Mouse (Mus musculus): ENCODE results near the gene Tiam2. TPM values are rescaled to one million over a fixed set of nuclear protein-coding genes. Genes with fewer than 3 reads are reported as not detected.
A peak's percentile ranks its signal among the peaks of the same experiment; 100 is the strongest.

Gene Tiam2
- polyA plus RNA-seq, 1 experiment, result 16.7 TPM

DNA sequence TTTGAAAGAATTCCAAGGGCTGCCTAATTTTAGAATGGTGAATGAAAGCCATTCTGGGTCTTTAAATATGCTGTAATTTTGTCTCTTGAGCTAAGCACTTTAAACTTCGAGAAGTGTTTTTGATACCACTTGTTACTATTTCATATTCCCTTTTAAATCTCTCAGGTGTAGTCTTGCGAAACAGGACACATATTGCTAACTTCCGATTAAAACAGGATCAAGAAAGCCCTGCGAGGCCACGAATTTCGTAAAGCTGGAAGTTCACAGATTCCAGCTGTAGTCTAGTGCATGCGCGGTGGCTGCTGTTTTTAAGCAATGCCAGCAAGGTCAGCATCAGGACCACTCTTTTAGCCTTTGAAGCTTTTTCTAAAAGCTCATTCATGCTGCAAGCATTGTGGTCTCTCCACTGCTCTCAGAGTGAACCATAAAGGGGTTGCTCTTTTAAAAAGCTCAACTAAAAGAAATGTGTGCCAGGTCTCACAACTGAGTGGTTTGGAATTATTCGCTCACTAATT lies 232.0 kb downstream of the Tiam2 start:
- TF ChIP-seq POLR2A (IDR thresholded peaks at IDR 0.05; ENCODE audit: low read depth, low read length) (no peak), CTCF (IDR thresholded peaks at IDR 0.05; ENCODE audit: borderline replicate concordance, insufficient read depth, low read length) (no peak)
- Histone ChIP-seq H3K4me1 (ENCODE audit: control insufficient read depth, insufficient read depth, low read length) (no peaks in the 10 kb centered on the region; the same call in 1 of the 2 replicates), H3K4me3 (ENCODE audit: insufficient read depth, low read length) (peak overlapping the region; percentile 47; the same call in 1 of the 2 replicates), H3K27ac (ENCODE audit: insufficient read depth, low read length) (peak overlapping the region; percentile 72)

DNA sequence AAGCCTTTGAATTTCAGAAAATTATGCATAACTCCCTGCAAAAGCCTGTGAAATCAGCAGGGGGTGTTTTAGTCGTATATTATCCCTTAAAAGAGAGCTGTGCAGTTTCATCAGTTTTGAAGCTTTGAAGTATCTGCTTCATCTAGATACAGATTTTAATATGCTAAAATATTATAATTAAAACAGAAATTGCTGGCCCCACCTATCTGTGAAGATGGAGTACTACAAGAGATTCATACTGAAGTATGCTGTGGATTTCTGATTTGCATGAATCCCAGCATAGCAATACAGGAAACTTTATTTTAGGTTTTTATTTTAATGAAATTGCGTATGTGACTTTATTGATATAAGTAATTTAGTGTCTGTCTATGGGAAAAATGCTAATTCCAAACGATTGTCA lies 234.2 kb downstream of the Tiam2 start:
- Histone ChIP-seq H3K4me3 (ENCODE audit: insufficient read depth, low read length) (no peak overlapping the region), H3K27ac (ENCODE audit: insufficient read depth, low read length) (no peak overlapping the region), H3K4me1 (ENCODE audit: control insufficient read depth, insufficient read depth, low read length) (no peaks in the 10 kb centered on the region; the same call in 1 of the 2 replicates)
- TF ChIP-seq POLR2A (IDR thresholded peaks at IDR 0.05; ENCODE audit: low read depth, low read length), result no peak
- no peak for TF ChIP-seq CTCF (IDR thresholded peaks at IDR 0.05; ENCODE audit: borderline replicate concordance, insufficient read depth, low read length)

DNA sequence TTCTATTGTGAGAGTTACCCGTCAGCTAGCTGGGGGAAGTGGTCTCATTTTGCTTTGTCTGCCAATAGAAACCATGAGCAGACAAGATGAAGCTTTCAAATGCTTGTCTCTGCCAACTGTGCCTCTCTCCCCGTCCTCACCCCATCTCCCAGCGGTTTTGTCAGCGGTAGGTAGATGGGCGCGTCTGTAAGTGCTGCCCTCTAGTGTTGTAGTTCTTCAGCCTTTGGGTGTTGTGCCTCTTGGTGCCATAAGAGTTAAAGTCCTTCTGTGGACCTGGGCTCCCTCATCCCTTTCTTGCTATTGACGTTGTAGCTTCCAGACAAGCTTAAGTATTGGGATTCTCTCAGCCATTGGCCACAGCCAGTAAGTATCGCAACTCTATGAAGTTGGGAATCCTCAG lies 236.0 kb downstream of the Tiam2 start:
- H3K27ac ChIP-seq (ENCODE audit: insufficient read depth, low read length), result no peak overlapping the region
- H3K4me1 ChIP-seq (ENCODE audit: control insufficient read depth, insufficient read depth, low read length), result no peaks in the 10 kb centered on the region
- no peak overlapping the region for H3K4me3 ChIP-seq (ENCODE audit: insufficient read depth, low read length)
- TF ChIP-seq CTCF (IDR thresholded peaks at IDR 0.05; ENCODE audit: borderline replicate concordance, insufficient read depth, low read length), result no peak
- TF ChIP-seq POLR2A (IDR thresholded peaks at IDR 0.05; ENCODE audit: low read depth, low read length), result no peak

DNA sequence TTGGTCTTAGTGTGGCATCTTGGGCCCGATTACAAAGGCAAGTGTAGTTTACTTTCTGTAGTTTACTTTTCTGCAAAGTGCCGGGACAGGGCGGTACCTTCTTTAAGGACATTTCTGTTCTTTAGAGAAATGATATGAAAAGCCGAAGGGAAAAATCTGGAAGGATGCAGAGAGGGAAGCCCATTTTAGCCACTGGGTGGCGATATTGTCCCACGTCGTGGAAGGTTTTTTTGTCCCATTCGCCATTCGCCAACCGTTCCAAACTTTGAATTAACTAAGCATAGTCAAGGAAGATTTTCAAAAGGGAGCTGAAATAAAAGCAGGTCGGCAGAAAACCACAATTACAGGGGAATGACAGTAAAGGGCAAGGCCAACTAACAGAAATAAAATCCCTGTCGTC lies 244.5 kb downstream of the Tiam2 start:
- TF ChIP-seq CTCF (IDR thresholded peaks at IDR 0.05; ENCODE audit: borderline replicate concordance, insufficient read depth, low read length) (peak; percentile 40; the same call in 1 of the 2 replicates), POLR2A (IDR thresholded peaks at IDR 0.05; ENCODE audit: low read depth, low read length) (no peak)
- no peak overlapping the region for H3K27ac ChIP-seq (ENCODE audit: insufficient read depth, low read length)
- H3K4me1 ChIP-seq (ENCODE audit: control insufficient read depth, insufficient read depth, low read length), result 0 out of 2 replicates have a peak, but pooled peaks cover 2% of the 10 kb centered on the region
- H3K4me3 ChIP-seq (ENCODE audit: insufficient read depth, low read length), result no peak overlapping the region

Other genes with a start within 250 kb of the Tiam2 start
- 39.2 and 45.3 TPM in 2 replicates for gene Scaf8, start 211.6 kb upstream of the Tiam2 start, polyA plus RNA-seq (2011; ENCODE audit: insufficient read length, low read depth, missing spikeins)
- gene Cldn20, start 206.0 kb downstream of the Tiam2 start, polyA plus RNA-seq (2011; ENCODE audit: insufficient read length, low read depth, missing spikeins), result 1.4 TPM in 1 of 2 replicates, not detected in the other
- gene Tfb1m, start 231.2 kb downstream of the Tiam2 start, polyA plus RNA-seq (2011; ENCODE audit: insufficient read length, low read depth, missing spikeins), result 7.9 and 10.7 TPM in 2 replicates

Data from embryonic fibroblast, embryonic 13.5 days (primary cell).